Comparison of ENCODE assay signal across 23 mouse cellular contexts in genomic region chr9:27558286-27558685, GRCm38 (mm10).
DNase-seq lines count a peak whose midpoint lies in the region; ATAC-seq lines count a peak whose summit lies in the region.
"Had no signal": no experiment of that assay in that cellular context is flagged by ENCODE, and none has a peak within 500 bp of the region (broad histone marks: within the 10 kb centered on the region; RNA-seq: fewer than 3 reads in every experiment).

No protein-coding gene starts in this region.

- 84% methylated on average over 3 of the region's 3 CpGs for WGBS in forebrain, embryonic 10.5 days
- 66% methylated on average over 3 of the region's 3 CpGs for WGBS in forebrain, embryonic 14.5 days
- WGBS in hindbrain, embryonic 12.5 days = 82% methylated on average over 3 of the region's 3 CpGs

- H3K4me2 ChIP-seq in forebrain, embryonic 14.5 days (ENCODE audit: low read length) = no peak overlapping the region
- H3K4me2 ChIP-seq in hindbrain, embryonic 12.5 days (replicated peaks) = no peak overlapping the region
- H3K4me2 ChIP-seq: forebrain, embryonic 15.5 days; heart, embryonic 13.5 days; hindbrain, embryonic 15.5 days; intestine, embryonic 15.5 days had no signal

- H3K36me3 ChIP-seq in forebrain, embryonic 10.5 days (replicated peaks) = no peaks in the 10 kb centered on the region
- H3K36me3 ChIP-seq in forebrain, embryonic 14.5 days (ENCODE audit: control insufficient read depth, insufficient read depth, low read length) = no peaks in the 10 kb centered on the region
- no peaks in the 10 kb centered on the region for H3K36me3 ChIP-seq in hindbrain, embryonic 12.5 days
- H3K36me3 ChIP-seq: forebrain, embryonic 15.5 days; heart, embryonic 10.5 days; heart, embryonic 13.5 days; hindbrain, embryonic 15.5 days; intestine, embryonic 15.5 days had no signal

- H3K9ac ChIP-seq in forebrain, embryonic 14.5 days (ENCODE audit: low read length) = no peak overlapping the region
- no peak overlapping the region for H3K9ac ChIP-seq in hindbrain, embryonic 12.5 days
- H3K9ac ChIP-seq: forebrain, embryonic 15.5 days; heart, embryonic 13.5 days; hindbrain, embryonic 15.5 days; intestine, embryonic 15.5 days had no signal

- DNase-seq in forebrain, embryonic 10.5 days (ENCODE audit: extremely low spot score, low spot score) = no peak
- no peak for DNase-seq in forebrain, embryonic 14.5 days (ENCODE audit: low spot score)
- peak; percentile 13 for DNase-seq in CD4-positive, CD25-positive, alpha-beta regulatory T cell, adult 2 months (ENCODE audit: low read depth, low spot score)
- DNase-seq in brain, adult 2 months (ENCODE audit: low read depth, low spot score) = peak; percentile 7
- DNase-seq in frontal cortex, postnatal 36 days (ENCODE audit: low spot score in 2 of 2) = no peak
- DNase-seq: adrenal gland, adult 8-10 months; adrenal gland, postnatal 25 days; cerebellum, adult 2 months; cerebellum, adult 9-11 months; cerebellum, postnatal 36 days; gastrocnemius, postnatal 10 days; gastrocnemius, postnatal 36 days; heart, adult 2 months; heart, postnatal 14 days; heart, postnatal 4 days; kidney, adult 11 months had no signal

- H3K9me3 ChIP-seq in forebrain, embryonic 10.5 days = no peaks in the 10 kb centered on the region; the same call in 1 of the 2 replicates
- no peaks in the 10 kb centered on the region for H3K9me3 ChIP-seq in forebrain, embryonic 14.5 days (replicated peaks; ENCODE audit: control insufficient read depth, low read length)
- no peaks in the 10 kb centered on the region for H3K9me3 ChIP-seq in hindbrain, embryonic 12.5 days (replicated peaks)
- H3K9me3 ChIP-seq: heart, embryonic 10.5 days; heart, embryonic 13.5 days; hindbrain, embryonic 15.5 days; intestine, embryonic 15.5 days had no signal

- 0 out of 2 replicates have a peak overlapping the region, but pooled peaks have one; percentile 82 for H3K27ac ChIP-seq in forebrain, embryonic 10.5 days
- no peak overlapping the region for H3K27ac ChIP-seq in forebrain, embryonic 14.5 days (ENCODE audit: low read depth, low read length)
- no peak overlapping the region for H3K27ac ChIP-seq in hindbrain, embryonic 12.5 days
- H3K27ac ChIP-seq: forebrain, embryonic 15.5 days; heart, adult 2 months; heart, embryonic 10.5 days; heart, embryonic 13.5 days; hindbrain, embryonic 15.5 days; intestine, embryonic 15.5 days had no signal

- peaks cover 27% of the 10 kb centered on the region for H3K4me1 ChIP-seq in forebrain, embryonic 10.5 days
- H3K4me1 ChIP-seq in forebrain, embryonic 14.5 days (ENCODE audit: control insufficient read depth, insufficient read depth, low read length) = peaks cover 5% of the 10 kb centered on the region
- H3K4me1 ChIP-seq in hindbrain, embryonic 12.5 days = peaks cover 7% of the 10 kb centered on the region; the same call in 1 of the 2 replicates
- H3K4me1 ChIP-seq: intestine, embryonic 15.5 days had no signal

- no peak overlapping the region for H3K4me3 ChIP-seq in forebrain, embryonic 10.5 days
- no peak overlapping the region for H3K4me3 ChIP-seq in forebrain, embryonic 14.5 days (ENCODE audit: low read depth, low read length)
- H3K4me3 ChIP-seq in hindbrain, embryonic 12.5 days = no peak overlapping the region
- H3K4me3 ChIP-seq: forebrain, embryonic 15.5 days; heart, adult 2 months; heart, embryonic 10.5 days; heart, embryonic 13.5 days; hindbrain, embryonic 15.5 days; intestine, embryonic 15.5 days had no signal

- no peak for ATAC-seq in forebrain, embryonic 14.5 days
- ATAC-seq in hindbrain, embryonic 12.5 days (ENCODE audit: low FRiP score) = no peak
- ATAC-seq: activated CD4-positive, CD25-positive, alpha-beta regulatory T cell, adult 4 months; forebrain, embryonic 15.5 days; intestine, embryonic 15.5 days had no signal

- no peaks in the 10 kb centered on the region for H3K27me3 ChIP-seq in forebrain, embryonic 10.5 days (ENCODE audit: poor library complexity, severe bottlenecking)
- no peaks in the 10 kb centered on the region for H3K27me3 ChIP-seq in forebrain, embryonic 14.5 days (replicated peaks; ENCODE audit: control insufficient read depth, insufficient read depth, low read length)
- no peaks in the 10 kb centered on the region for H3K27me3 ChIP-seq in hindbrain, embryonic 12.5 days
- H3K27me3 ChIP-seq: forebrain, embryonic 15.5 days; heart, embryonic 13.5 days; hindbrain, embryonic 15.5 days; intestine, embryonic 15.5 days had no signal

Comparison
In these comparisons a context has a peak if more than half of its experiments do, and no peak if none do; other contexts are left out.
1. DNase-seq: peak in CD4-positive, CD25-positive, alpha-beta regulatory T cell, adult 2 months (single experiment) and brain, adult 2 months (single experiment); none in forebrain, embryonic 10.5 days (single experiment), forebrain, embryonic 14.5 days (single experiment) and frontal cortex, postnatal 36 days (0 of 2).